Mouse (Mus musculus) heart, postnatal 0 days (tissue): Measurements from ENCODE around the gene Agtrap. TPM values are rescaled to one million over a fixed set of nuclear protein-coding genes. Genes with fewer than 3 reads are reported as not detected.
A peak's percentile ranks its signal among the peaks of the same experiment; 100 is the strongest.

ENCODE experiments used
- ATAC-seq: fragments of 200-750 bp; cut with Nextera tagmentation; 2 replicates; pipeline ENCODE4 v1.8.0; 2017; ENCODE audit warnings: low read depth, moderate number of reproducible peaks, moderate library complexity; ENCODE audit not compliant: insufficient read depth
- DNase-seq: peaks from one replicate; pipeline ENCODE4 v3.0.0-alpha.2; 2016; ENCODE audit warnings: low spot score
- H3K27ac ChIP-seq: fragments of 300-500 bp; sonication (generic); 2 replicates; pipeline ENCODE4 v1.5.1; 2014; ENCODE audit warnings: low read depth, mild to moderate bottlenecking
- H3K27me3 ChIP-seq: fragments of 300-500 bp; sonication (generic); 2 replicates; pipeline ENCODE4 v1.6.1; 2014; ENCODE audit warnings: low read length, mixed read lengths; ENCODE audit not compliant: control insufficient read depth, insufficient read depth
- H3K36me3 ChIP-seq: fragments of 300-500 bp; sonication (generic); replicated peaks from 2 replicates; pipeline ENCODE4 v1.6.1; 2014; ENCODE audit warnings: low read length, mixed read lengths; ENCODE audit not compliant: control insufficient read depth, insufficient read depth
- H3K4me1 ChIP-seq: fragments of 300-500 bp; sonication (generic); 2 replicates; pipeline ENCODE4 v1.6.1; 2014; ENCODE audit warnings: antibody characterized with exemption; ENCODE audit not compliant: control insufficient read depth, insufficient read depth
- H3K4me2 ChIP-seq: fragments of 300-500 bp; sonication (generic); 2 replicates; pipeline ENCODE4 v1.6.1; 2014; ENCODE audit warnings: low read depth, mild to moderate bottlenecking, low read length, moderate library complexity
- H3K4me3 ChIP-seq: fragments of 300-500 bp; sonication (generic); 2 replicates; pipeline ENCODE4 v1.5.1; 2014; ENCODE audit warnings: low read depth, low read length
- H3K9ac ChIP-seq: fragments of 300-500 bp; sonication (generic); replicated peaks from 2 replicates; pipeline ENCODE4 v1.6.1; 2014; ENCODE audit warnings: low read depth, low read length, mixed read lengths
- H3K9me3 ChIP-seq: fragments of 300-500 bp; sonication (generic); replicated peaks from 2 replicates; pipeline ENCODE4 v1.6.1; 2016; ENCODE audit warnings: low read length; ENCODE audit not compliant: control insufficient read depth
- CTCF ChIP-seq: IDR thresholded peaks from 2 replicates; pipeline ENCODE4 v1.5.1; 2016; ENCODE audit warnings: antibody characterized with exemption, control low read depth, low read depth
- EP300 ChIP-seq: IDR thresholded peaks from 2 replicates; pipeline ENCODE4 v1.6.1; 2016; ENCODE audit warnings: antibody characterized with exemption, low read depth
- WGBS: fragments of 180-500 bp; shearing (Covaris S2); extraction: QIAGEN DNeasy Blood & Tissue Kit; methylation state at CpG from one replicate; pipeline ENCODE4 v1.1.7; 2014; 5-methylcytosine and 5-hydroxymethylcytosine counted together
- polyA plus RNA-seq: library from polyadenylated mRNA; unstranded; fragments of >200 nt; fragmentation: Nextera tagmentation; extraction: Ambion mirVana; gene quantifications from 2 replicates; pipeline ENCODE4 v1.2.1, GENCODE M21; 2015
- total RNA-seq: library from RNA; depleted of rRNA; stranded (reverse); fragments of >200 nt; gene quantifications from 2 replicates; pipeline ENCODE4 v1.2.3, GENCODE M21; 2014; ENCODE audit warnings: low replicate concordance

The Agtrap gene
- total and polyA plus RNA-seq, 2 experiments from 2014 or later: 22.9 to 31.4 TPM

DNA sequence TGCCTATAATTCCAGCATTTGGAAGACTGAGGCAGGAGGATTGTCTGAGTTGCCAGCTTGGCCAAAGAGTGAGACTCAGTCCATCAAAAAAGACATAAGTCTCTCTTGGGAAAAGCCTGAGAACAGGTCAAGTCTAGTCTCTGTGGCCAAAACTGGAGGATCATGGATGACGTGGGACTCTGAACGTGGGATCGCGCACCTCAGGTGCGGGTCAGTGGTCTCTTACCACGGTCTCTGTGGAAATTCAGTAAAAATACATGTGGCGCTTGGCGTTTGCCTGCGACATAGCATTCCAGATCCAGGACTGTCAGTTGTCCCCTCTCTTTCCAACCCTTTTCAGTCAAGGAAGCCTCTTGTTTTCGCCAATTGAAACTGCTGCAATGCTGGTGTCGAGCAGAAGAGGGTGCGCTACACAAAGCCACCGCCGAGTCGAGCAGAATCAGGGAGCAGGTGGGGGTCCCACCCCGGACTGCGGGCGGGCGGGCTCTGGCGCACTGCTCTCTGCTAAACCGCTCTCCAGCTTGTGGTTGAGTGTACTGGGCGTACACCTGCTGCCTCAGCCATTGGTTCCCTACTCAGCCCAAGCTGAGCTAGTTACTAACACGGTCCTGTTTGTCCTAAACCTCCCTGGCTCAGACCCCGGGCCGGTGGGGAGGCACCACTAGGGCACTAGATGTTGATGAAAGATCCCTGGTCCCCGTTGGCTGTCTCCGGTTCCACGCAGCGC, 14.1 kb upstream of the Agtrap start:
- Histone ChIP-seq H3K4me2 (peak overlapping the region; percentile 60), H3K9me3 (no peaks in the 10 kb centered on the region), H3K9ac (0 out of 2 replicates have a peak overlapping the region, but pooled peaks have one; percentile 34), H3K36me3 (no peaks in the 10 kb centered on the region), H3K27ac (no peak overlapping the region), H3K4me1 (no peaks in the 10 kb centered on the region), H3K27me3 (0 out of 2 replicates have a peak, but pooled peaks cover 5% of the 10 kb centered on the region), H3K4me3 (peak overlapping the region; percentile 26)
- 16% methylated on average over 29 of the region's 29 CpGs for WGBS
- TF ChIP-seq EP300: no peak
- TF ChIP-seq CTCF: peak; percentile 67
- DNase-seq (peak; percentile 56), ATAC-seq (peak; percentile 64)

DNA sequence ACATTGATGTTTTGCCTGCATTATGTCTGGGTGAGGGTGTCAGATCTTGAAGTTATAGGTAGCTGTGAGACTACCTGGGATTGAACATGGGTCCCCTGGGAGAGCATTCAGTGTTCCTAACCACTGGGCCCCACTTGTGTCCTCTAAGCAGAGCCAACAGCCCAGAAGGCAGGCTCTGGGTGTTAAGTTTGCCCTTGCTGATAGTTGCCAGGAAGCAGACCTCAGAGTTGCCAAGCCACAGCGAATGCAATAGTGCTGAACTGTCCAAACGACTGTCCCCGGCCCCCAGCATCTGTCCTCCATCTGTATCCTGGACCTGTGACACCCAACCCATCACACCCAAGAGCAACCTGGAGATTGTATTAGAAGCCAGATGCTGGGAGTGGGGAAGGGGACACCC, 10.8 kb upstream of the Agtrap start:
- H3K27me3 ChIP-seq: 0 out of 2 replicates have a peak, but pooled peaks cover 5% of the 10 kb centered on the region
- no peak overlapping the region for H3K9ac ChIP-seq
- ATAC-seq (no peak), DNase-seq (no peak)
- no peak overlapping the region for H3K4me3 ChIP-seq
- no peaks in the 10 kb centered on the region for H3K36me3 ChIP-seq
- H3K9me3 ChIP-seq: no peaks in the 10 kb centered on the region
- 38% methylated on average over 3 of the region's 3 CpGs for WGBS
- H3K4me1 ChIP-seq: no peaks in the 10 kb centered on the region
- no peak overlapping the region for H3K27ac ChIP-seq
- H3K4me2 ChIP-seq: no peak overlapping the region
- TF ChIP-seq CTCF: no peak
- no peak for TF ChIP-seq EP300

DNA sequence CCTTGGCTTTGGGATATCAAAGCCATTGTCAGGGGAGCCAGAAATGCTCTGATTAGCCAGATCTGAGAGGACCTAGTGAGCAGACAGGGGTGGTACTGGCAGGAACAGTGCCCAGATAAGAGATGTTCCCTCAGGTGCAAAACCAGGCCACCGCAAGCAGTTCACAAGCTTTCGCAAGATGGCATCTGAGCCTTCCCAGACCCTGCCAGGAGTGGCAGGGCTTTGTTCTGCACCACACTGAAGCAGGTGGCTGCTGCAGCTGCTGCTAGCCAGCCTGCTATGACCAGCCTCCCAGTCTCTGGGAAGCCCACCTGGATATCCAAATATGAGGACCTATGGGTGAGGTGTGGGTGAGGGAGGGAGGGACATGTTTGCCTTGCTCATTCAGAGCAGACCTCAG, 10.1 kb upstream of the Agtrap start:
- Histone ChIP-seq H3K4me2 (no peak overlapping the region), H3K36me3 (no peaks in the 10 kb centered on the region), H3K9ac (no peak overlapping the region), H3K9me3 (no peaks in the 10 kb centered on the region), H3K27me3 (0 out of 2 replicates have a peak, but pooled peaks cover 5% of the 10 kb centered on the region), H3K27ac (no peak overlapping the region), H3K4me1 (no peaks in the 10 kb centered on the region), H3K4me3 (no peak overlapping the region)
- DNase-seq: no peak
- WGBS: 94% methylated on average over 2 of the region's 2 CpGs
- no peak for ATAC-seq
- TF ChIP-seq CTCF (no peak), EP300 (no peak)

DNA sequence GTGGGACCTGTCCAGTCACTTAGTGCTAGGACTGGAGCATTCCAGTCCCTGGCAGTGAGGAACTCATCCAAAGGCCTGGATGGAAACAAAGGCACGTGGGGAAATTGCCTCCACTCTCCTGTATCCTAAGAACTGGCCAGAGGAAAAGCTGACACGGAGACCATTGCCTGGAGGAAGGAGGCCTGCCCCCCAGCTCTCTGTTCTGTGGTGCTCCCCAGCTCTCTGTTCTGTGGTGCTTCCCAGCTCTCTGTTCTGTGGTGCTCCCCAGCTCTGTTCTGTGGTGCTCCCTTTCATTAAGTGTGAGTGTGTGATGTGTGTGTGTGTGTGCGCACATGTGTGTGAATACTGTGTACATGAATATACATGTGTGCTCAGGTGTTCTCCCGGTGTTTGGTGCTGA, 7.2 kb upstream of the Agtrap start:
- no peak for DNase-seq
- H3K4me2 ChIP-seq: no peak overlapping the region
- H3K4me3 ChIP-seq: no peak overlapping the region
- ATAC-seq: no peak
- no peaks in the 10 kb centered on the region for H3K9me3 ChIP-seq
- no peaks in the 10 kb centered on the region for H3K36me3 ChIP-seq
- TF ChIP-seq CTCF (no peak), EP300 (no peak)
- H3K9ac ChIP-seq: no peak overlapping the region
- H3K4me1 ChIP-seq: no peaks in the 10 kb centered on the region
- no peak overlapping the region for H3K27ac ChIP-seq
- WGBS: 71% methylated on average over 4 of the region's 4 CpGs
- no peaks in the 10 kb centered on the region for H3K27me3 ChIP-seq

DNA sequence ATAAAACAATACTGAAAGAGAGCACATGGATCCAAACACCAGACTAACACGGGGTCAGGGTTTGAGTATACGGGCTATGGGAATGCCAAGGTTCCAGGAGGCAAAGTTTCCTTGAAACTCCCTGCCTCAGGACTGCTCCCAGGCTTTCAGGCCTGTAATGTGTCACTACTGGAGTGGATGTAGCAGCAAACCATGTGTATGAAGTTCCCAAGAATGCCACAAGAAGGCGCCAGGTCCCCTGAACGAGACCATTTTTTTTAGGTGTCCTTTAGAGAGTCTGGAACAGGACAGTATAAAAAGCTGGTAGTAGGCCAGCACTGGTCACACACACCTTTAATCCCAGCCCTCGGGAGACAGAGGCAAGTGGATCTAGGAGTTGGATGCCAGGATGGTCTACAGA, 6.3 kb upstream of the Agtrap start:
- Histone ChIP-seq H3K4me2 (no peak overlapping the region), H3K9ac (no peak overlapping the region), H3K4me3 (no peak overlapping the region), H3K27ac (no peak overlapping the region), H3K9me3 (no peaks in the 10 kb centered on the region), H3K27me3 (no peaks in the 10 kb centered on the region), H3K4me1 (no peaks in the 10 kb centered on the region), H3K36me3 (no peaks in the 10 kb centered on the region)
- WGBS: 87% methylated on average over 5 of the region's 5 CpGs
- DNase-seq (no peak), ATAC-seq (no peak)
- TF ChIP-seq EP300 (no peak), CTCF (no peak)
